Mouse (Mus musculus) liver (tissue): Measurements from ENCODE around the gene Hmmr.
A peak's percentile ranks its signal among the peaks of the same experiment; 100 is the strongest.

Source experiments
- DNase-seq: peaks from one replicate; pipeline ENCODE4 v3.0.0-alpha.2; 2020; ENCODE audit warnings: mixed read lengths

Hmmr gene

DNA sequence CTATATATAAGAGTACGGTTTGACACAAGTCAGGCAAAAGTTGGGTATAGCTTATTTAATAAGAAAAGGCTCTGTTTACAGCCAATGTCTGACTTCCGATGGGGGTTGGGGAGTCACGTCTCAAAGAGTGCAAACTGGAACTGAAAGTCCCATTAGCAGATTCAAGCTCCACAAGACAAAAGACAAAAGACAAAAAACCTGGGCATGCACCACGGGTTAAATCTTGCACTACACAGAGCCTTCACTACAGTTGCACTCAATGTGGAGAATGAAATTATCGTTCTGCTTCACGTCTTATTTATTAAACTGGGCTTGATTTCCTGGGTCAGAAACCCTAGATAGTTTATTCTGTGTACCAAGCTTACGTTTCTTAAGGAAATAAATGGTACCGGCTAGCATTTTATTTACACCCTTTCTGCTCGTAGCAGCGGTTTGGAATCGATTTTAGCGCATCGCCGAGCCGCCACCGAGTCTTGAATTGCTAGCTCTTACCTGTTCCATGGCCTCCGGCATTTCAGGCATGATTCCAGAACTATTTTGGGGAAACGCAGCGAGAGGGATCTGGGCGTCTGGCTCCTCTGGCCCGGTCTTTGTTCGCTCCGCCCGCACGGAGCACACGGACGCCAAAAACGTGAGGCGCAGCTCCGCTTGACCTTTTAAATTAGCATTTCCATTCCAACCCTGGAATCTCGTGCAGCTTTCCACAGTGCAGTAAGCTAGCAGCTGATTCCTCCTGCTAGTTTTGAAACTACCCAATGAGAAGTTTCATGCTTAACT, 38.7 kb downstream of the Hmmr start:
- peak; percentile 58 for DNase-seq

GRCm38 (mm10) chr11:40693366-40693951, 39.8 kb downstream of the Hmmr start:
- peak; percentile 72 for DNase-seq

DNA sequence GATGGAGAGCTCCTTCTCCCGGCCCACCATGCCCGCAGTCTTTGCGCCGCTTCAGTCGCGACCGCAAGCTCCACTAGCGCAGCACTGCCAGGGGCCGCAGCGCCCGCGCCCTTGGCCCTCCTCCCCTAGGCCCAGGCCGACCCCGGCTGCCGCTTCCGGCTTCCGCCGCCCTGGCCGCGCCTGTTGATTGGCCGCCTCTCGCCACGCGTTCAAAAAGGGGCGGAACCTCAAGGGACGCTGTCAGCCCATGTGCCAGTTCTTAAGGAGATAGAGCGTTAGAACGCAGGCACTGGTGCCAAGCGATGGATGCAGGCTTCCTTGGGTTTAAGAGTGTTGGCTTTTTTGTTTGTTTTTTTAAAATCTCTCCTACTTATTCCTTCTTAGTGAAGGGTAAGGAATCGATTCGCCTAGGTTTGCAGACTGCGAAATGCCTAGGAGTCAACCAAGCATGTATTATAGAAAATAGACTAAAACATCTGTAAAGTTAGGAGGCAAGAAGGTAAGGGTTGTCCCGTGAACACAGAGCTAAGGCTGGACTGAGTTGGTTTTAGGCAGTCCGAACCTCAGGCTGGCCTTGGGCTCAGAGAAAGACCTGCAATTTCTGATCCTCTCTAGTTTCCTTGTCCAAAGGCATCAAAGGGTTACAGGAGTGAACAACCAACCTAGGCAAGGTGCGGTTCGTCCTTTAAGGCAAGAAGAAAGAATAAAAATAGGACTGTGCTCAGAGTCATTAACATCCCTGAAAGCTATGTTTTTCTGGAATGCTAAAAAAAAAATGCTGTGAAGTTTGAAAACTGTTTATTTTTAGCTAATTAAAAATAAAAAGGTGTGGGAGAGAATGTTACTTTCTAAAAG, 40.5 kb downstream of the Hmmr start:
- peak; percentile 95 for DNase-seq

DNA sequence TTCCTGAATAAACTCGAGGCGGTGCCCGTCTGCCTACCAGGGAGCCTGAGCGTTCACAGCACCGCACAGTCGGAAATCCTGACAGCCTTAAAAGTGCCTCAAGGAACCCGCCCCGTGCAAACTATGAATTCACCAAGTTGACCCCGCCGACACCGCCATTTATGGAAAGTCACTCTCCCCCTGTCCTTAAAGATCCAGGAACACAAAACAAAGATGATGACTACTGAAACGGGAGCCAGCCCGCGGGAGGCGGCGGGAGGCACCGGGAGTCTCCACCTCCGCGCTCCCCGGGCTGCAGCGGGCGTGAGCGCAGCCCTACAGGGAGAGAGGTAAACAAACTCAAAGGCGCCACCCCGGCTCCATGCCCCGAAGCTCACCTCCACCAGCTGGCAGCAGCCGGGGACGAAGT, 41.1 kb downstream of the Hmmr start:
- no peak for DNase-seq

- DNase-seq: peak; percentile 15
Measured at GRCm38 (mm10) chr11:40690444-40691127, 42.6 kb downstream of the Hmmr start.

GRCm38 (mm10) chr11:40683295-40683694, 49.9 kb downstream of the Hmmr start:
- DNase-seq: no peak

- no peak for DNase-seq
Measured at GRCm38 (mm10) chr11:40682456-40682855, 50.8 kb downstream of the Hmmr start.

- peak; percentile 45 for DNase-seq
Measured at GRCm38 (mm10) chr11:40677169-40677568, 56.1 kb downstream of the Hmmr start.

- DNase-seq: no peak
Measured at GRCm38 (mm10) chr11:40675014-40675730, 58.0 kb downstream of the Hmmr start.
